Mouse (Mus musculus): ENCODE measurements at regions not wholly inside any gene's neighbourhood (a gene's known extent, or its start where the extent isn't known, plus 50 kb on each side); places are given as distances from the start of the nearest gene placed in this dataset.

DNA sequence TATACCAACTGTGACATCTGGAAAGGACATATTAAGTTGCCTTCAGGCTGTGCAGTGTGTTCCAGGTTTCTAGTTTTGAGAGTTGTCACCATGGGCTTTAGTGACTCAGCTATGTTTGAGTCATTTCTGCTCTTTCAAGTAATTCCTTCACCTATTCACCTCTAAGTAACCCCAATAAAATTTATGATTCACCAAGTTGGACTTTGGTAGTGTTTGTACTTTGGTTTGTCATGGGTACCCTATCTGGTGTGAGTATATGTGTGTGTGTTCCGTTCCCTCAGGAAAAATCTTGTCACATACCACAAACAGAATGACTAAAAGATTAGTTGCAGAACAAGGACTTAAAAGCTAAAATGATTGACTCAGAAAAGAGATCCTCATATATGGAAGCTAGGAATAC lies 76.8 kb upstream of the Crbn start:
- Histone ChIP-seq H3K36me3 (ENCODE audit: control insufficient read depth, insufficient read depth, low read length) (no peaks in the 10 kb centered on the region), H3K9me3 (replicated peaks; ENCODE audit: control insufficient read depth, low read length, poor library complexity, severe bottlenecking) (0 out of 2 replicates have a peak, but pooled peaks cover 4% of the 10 kb centered on the region), H3K4me3 (ENCODE audit: low read depth, low read length) (no peak overlapping the region), H3K9ac (ENCODE audit: low read depth, low read length) (no peak overlapping the region), H3K27ac (ENCODE audit: low read length) (no peak overlapping the region), H3K4me1 (ENCODE audit: control insufficient read depth, insufficient read depth, low read length) (no peaks in the 10 kb centered on the region), H3K4me2 (ENCODE audit: low read length) (no peak overlapping the region), H3K27me3 (ENCODE audit: control insufficient read depth, insufficient read depth, low read depth, low read length) (no peaks in the 10 kb centered on the region)
- no peak for ATAC-seq
- WGBS = 95% methylated on average over 1 of the region's 1 CpGs

GRCm38 (mm10) chr6:106891879-106892638 lies 92.2 kb upstream of the Crbn start:
- H3K36me3 ChIP-seq (ENCODE audit: control insufficient read depth, insufficient read depth, low read length) = no peaks in the 10 kb centered on the region

DNA sequence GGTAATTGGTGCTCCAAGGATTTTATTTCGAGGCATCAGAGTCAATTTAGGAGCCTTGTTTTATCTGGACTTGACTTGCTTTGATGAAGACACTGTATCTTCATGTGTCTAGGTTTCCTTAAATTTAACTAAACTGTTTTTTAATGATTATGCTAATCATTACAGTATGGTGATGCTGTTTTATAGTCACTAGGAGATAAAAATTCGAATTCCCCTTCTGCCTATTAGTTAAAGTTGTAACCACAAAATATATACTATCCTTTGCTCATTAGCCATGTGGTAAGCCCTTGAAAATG lies 92.7 kb upstream of the Crbn start:
- peak; percentile 58 for ATAC-seq
- Histone ChIP-seq H3K27ac (ENCODE audit: low read length) (no peak overlapping the region), H3K36me3 (ENCODE audit: control insufficient read depth, insufficient read depth, low read length) (no peaks in the 10 kb centered on the region), H3K9me3 (replicated peaks; ENCODE audit: control insufficient read depth, low read length, poor library complexity, severe bottlenecking) (no peaks in the 10 kb centered on the region), H3K27me3 (ENCODE audit: control insufficient read depth, insufficient read depth, low read depth, low read length) (no peaks in the 10 kb centered on the region), H3K4me1 (ENCODE audit: control insufficient read depth, insufficient read depth, low read length) (0 out of 2 replicates have a peak, but pooled peaks cover 4% of the 10 kb centered on the region), H3K9ac (ENCODE audit: low read depth, low read length) (no peak overlapping the region), H3K4me2 (ENCODE audit: low read length) (no peak overlapping the region), H3K4me3 (ENCODE audit: low read depth, low read length) (no peak overlapping the region)
- 37% methylated on average over 2 of the region's 2 CpGs for WGBS

More at GRCm38 (mm10) chr6:106891879-106892638, 92.2 kb upstream of the Crbn start:
- peak; percentile 76 for ATAC-seq
- no peak overlapping the region for H3K4me3 ChIP-seq (ENCODE audit: low read depth, low read length)
- no peaks in the 10 kb centered on the region for H3K9me3 ChIP-seq (replicated peaks; ENCODE audit: control insufficient read depth, low read length, poor library complexity, severe bottlenecking)
- H3K27ac ChIP-seq (ENCODE audit: low read length) = peak overlapping the region; percentile 50; the same call in 1 of the 2 replicates
- H3K4me1 ChIP-seq (ENCODE audit: control insufficient read depth, insufficient read depth, low read length) = 0 out of 2 replicates have a peak, but pooled peaks cover 4% of the 10 kb centered on the region
- no peak overlapping the region for H3K9ac ChIP-seq (ENCODE audit: low read depth, low read length)
- H3K4me2 ChIP-seq (ENCODE audit: low read length) = no peak overlapping the region
- 15% methylated on average over 4 of the region's 4 CpGs for WGBS
- no peaks in the 10 kb centered on the region for H3K27me3 ChIP-seq (ENCODE audit: control insufficient read depth, insufficient read depth, low read depth, low read length)

GRCm38 (mm10) chr6:106903953-106904683 lies 104.2 kb upstream of the Crbn start:
- no peaks in the 10 kb centered on the region for H3K9me3 ChIP-seq (replicated peaks; ENCODE audit: control insufficient read depth, low read length, poor library complexity, severe bottlenecking)
- ATAC-seq = no peak
- WGBS = 89% methylated on average over 8 of the region's 8 CpGs
- no peaks in the 10 kb centered on the region for H3K27me3 ChIP-seq (ENCODE audit: control insufficient read depth, insufficient read depth, low read depth, low read length)
- H3K4me2 ChIP-seq (ENCODE audit: low read length) = no peak overlapping the region
- H3K4me3 ChIP-seq (ENCODE audit: low read depth, low read length) = no peak overlapping the region
- H3K4me1 ChIP-seq (ENCODE audit: control insufficient read depth, insufficient read depth, low read length) = no peaks in the 10 kb centered on the region
- H3K9ac ChIP-seq (ENCODE audit: low read depth, low read length) = no peak overlapping the region
- H3K36me3 ChIP-seq (ENCODE audit: control insufficient read depth, insufficient read depth, low read length) = no peaks in the 10 kb centered on the region
- H3K27ac ChIP-seq (ENCODE audit: low read length) = no peak overlapping the region

DNA sequence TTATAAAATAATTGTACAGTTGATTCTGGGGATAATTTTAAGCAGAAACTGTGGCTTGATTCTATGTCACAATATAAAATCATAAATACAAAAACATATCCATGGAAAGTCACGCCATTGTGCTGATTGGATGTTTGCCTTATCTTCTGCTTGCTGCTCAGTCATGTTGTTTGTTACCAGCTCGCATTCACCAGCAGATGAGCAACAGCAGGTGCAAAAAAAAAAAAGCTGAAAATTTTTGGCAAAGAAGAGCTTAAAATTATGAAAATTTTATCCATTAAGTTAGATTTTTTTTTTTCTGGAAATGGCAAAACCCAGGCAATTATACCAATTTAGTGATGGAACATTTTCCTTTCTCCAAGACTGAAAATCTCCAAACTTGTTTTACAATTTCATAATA lies 115.2 kb upstream of the Crbn start:
- ATAC-seq = no peak

DNA sequence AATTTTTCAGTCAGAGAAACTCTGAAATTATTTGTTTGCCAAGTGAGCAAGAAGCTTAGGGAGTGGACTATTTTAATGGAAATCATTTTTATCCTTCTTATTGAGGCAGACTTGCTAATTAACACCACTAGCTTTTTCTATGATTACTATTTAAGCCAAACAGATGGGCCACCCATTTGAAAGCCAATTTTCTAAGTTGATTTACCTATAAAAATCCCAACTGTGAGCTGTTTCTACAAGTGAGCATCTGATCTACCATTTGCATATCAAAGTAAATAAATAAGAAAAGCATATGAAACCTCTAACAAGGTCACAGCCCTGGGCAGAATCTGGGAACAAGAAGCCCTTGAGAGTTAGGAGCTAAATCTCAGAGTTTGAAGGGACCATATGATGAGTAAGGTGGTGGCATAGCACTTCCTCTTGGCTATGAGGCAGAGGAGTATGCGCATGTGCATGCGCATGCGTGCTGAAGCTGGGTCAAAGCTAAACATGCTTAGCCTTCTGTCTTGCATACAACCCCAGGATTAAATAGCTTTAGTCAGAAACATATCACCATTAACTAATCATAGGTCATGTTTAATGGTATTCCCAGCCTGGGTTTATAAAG lies 116.9 kb upstream of the Crbn start:
- Histone ChIP-seq H3K36me3 (ENCODE audit: control insufficient read depth, insufficient read depth, low read length) (no peaks in the 10 kb centered on the region), H3K27ac (ENCODE audit: low read length) (no peak overlapping the region), H3K9ac (ENCODE audit: low read depth, low read length) (no peak overlapping the region), H3K4me1 (ENCODE audit: control insufficient read depth, insufficient read depth, low read length) (no peaks in the 10 kb centered on the region), H3K4me3 (ENCODE audit: low read depth, low read length) (no peak overlapping the region), H3K4me2 (ENCODE audit: low read length) (no peak overlapping the region), H3K27me3 (ENCODE audit: control insufficient read depth, insufficient read depth, low read depth, low read length) (no peaks in the 10 kb centered on the region), H3K9me3 (replicated peaks; ENCODE audit: control insufficient read depth, low read length, poor library complexity, severe bottlenecking) (no peaks in the 10 kb centered on the region)
- WGBS = 89% methylated on average over 3 of the region's 3 CpGs
- ATAC-seq = no peak

More for the DNA sequence above, 115.2 kb upstream of the Crbn start:
- WGBS = 89% methylated on average over 2 of the region's 2 CpGs
- no peak overlapping the region for H3K4me3 ChIP-seq (ENCODE audit: low read depth, low read length)
- no peaks in the 10 kb centered on the region for H3K27me3 ChIP-seq (ENCODE audit: control insufficient read depth, insufficient read depth, low read depth, low read length)
- H3K4me2 ChIP-seq (ENCODE audit: low read length) = no peak overlapping the region
- H3K9ac ChIP-seq (ENCODE audit: low read depth, low read length) = no peak overlapping the region
- no peaks in the 10 kb centered on the region for H3K9me3 ChIP-seq (replicated peaks; ENCODE audit: control insufficient read depth, low read length, poor library complexity, severe bottlenecking)
- no peaks in the 10 kb centered on the region for H3K36me3 ChIP-seq (ENCODE audit: control insufficient read depth, insufficient read depth, low read length)
- H3K27ac ChIP-seq (ENCODE audit: low read length) = no peak overlapping the region
- H3K4me1 ChIP-seq (ENCODE audit: control insufficient read depth, insufficient read depth, low read length) = no peaks in the 10 kb centered on the region

- H3K4me2 ChIP-seq (ENCODE audit: low read length) = no peak overlapping the region
- H3K9ac ChIP-seq (ENCODE audit: low read depth, low read length) = no peak overlapping the region
- no peaks in the 10 kb centered on the region for H3K4me1 ChIP-seq (ENCODE audit: control insufficient read depth, insufficient read depth, low read length)
- H3K36me3 ChIP-seq (ENCODE audit: control insufficient read depth, insufficient read depth, low read length) = no peaks in the 10 kb centered on the region
- no peak for ATAC-seq
- no peak overlapping the region for H3K4me3 ChIP-seq (ENCODE audit: low read depth, low read length)
- H3K27ac ChIP-seq (ENCODE audit: low read length) = no peak overlapping the region
- no peaks in the 10 kb centered on the region for H3K27me3 ChIP-seq (ENCODE audit: control insufficient read depth, insufficient read depth, low read depth, low read length)
- 63% methylated on average over 2 of the region's 2 CpGs for WGBS
- no peaks in the 10 kb centered on the region for H3K9me3 ChIP-seq (replicated peaks; ENCODE audit: control insufficient read depth, low read length, poor library complexity, severe bottlenecking)
Observed at GRCm38 (mm10) chr6:106920951-106921350, 121.1 kb upstream of the Crbn start.

- Histone ChIP-seq H3K27ac (ENCODE audit: low read length) (no peak overlapping the region), H3K27me3 (ENCODE audit: control insufficient read depth, insufficient read depth, low read depth, low read length) (no peaks in the 10 kb centered on the region), H3K4me1 (ENCODE audit: control insufficient read depth, insufficient read depth, low read length) (no peaks in the 10 kb centered on the region), H3K4me3 (ENCODE audit: low read depth, low read length) (no peak overlapping the region), H3K36me3 (ENCODE audit: control insufficient read depth, insufficient read depth, low read length) (no peaks in the 10 kb centered on the region), H3K9me3 (replicated peaks; ENCODE audit: control insufficient read depth, low read length, poor library complexity, severe bottlenecking) (no peaks in the 10 kb centered on the region), H3K9ac (ENCODE audit: low read depth, low read length) (no peak overlapping the region), H3K4me2 (ENCODE audit: low read length) (no peak overlapping the region)
- WGBS = 76% methylated on average over 2 of the region's 2 CpGs
- ATAC-seq = no peak
Observed at GRCm38 (mm10) chr6:106925486-106925885, 125.6 kb upstream of the Crbn start.

- Histone ChIP-seq H3K9ac (ENCODE audit: low read depth, low read length) (no peak overlapping the region), H3K4me1 (ENCODE audit: control insufficient read depth, insufficient read depth, low read length) (no peaks in the 10 kb centered on the region), H3K4me2 (ENCODE audit: low read length) (no peak overlapping the region), H3K9me3 (replicated peaks; ENCODE audit: control insufficient read depth, low read length, poor library complexity, severe bottlenecking) (no peaks in the 10 kb centered on the region), H3K27me3 (ENCODE audit: control insufficient read depth, insufficient read depth, low read depth, low read length) (no peaks in the 10 kb centered on the region), H3K27ac (ENCODE audit: low read length) (no peak overlapping the region), H3K4me3 (ENCODE audit: low read depth, low read length) (no peak overlapping the region), H3K36me3 (ENCODE audit: control insufficient read depth, insufficient read depth, low read length) (no peaks in the 10 kb centered on the region)
- 87% methylated on average over 6 of the region's 6 CpGs for WGBS
- no peak for ATAC-seq
Observed at GRCm38 (mm10) chr6:106933584-106933983, 133.7 kb upstream of the Crbn start.
